Mouse (Mus musculus): ENCODE results near the gene Gm4141. TPM values are rescaled to one million over a fixed set of nuclear protein-coding genes. Genes with fewer than 3 reads are reported as not detected.
"Not testable (repeated sequence)": the region's sequence is repeated elsewhere in the genome, so short reads cannot be mapped to it uniquely, and the experiment has no call there.

The Gm4141 gene
- polyA plus RNA-seq (2015; fragmentation: Nextera tagmentation; extraction: Ambion mirVana) = not detected in 2 replicates

- not testable (repeated sequence) for H3K4me2 ChIP-seq (ENCODE audit: low read depth, low read length); ATAC-seq (replicated peaks; ENCODE audit: extremely low read depth, insufficient read depth, low FRiP score); H3K9me3 ChIP-seq (replicated peaks; ENCODE audit: control insufficient read depth, low read length); H3K4me3 ChIP-seq (ENCODE audit: low read length); H3K27ac ChIP-seq (ENCODE audit: low read length); H3K9ac ChIP-seq (ENCODE audit: low read length); H3K27me3 ChIP-seq (ENCODE audit: control insufficient read depth, insufficient read depth, low read length); H3K4me1 ChIP-seq (ENCODE audit: control insufficient read depth, insufficient read depth, low read length); H3K36me3 ChIP-seq (ENCODE audit: control insufficient read depth, insufficient read depth)
- no CpG with 5 or more reads among the region's 3 CpGs for WGBS
These were observed at the start of gene Gm4141 for GRCm38 (mm10) chr7:20576141-20576540. Gene Gm4141, minus strand, starts transcription at chr7:20576241.

GRCm38 (mm10) chr7:20598921-20599320, 22.9 kb upstream of the Gm4141 start, which contains the start of gene Gm4513:
Gene Gm4513, minus strand, starts transcription at chr7:20599021.
- H3K9ac ChIP-seq (ENCODE audit: low read length); H3K27ac ChIP-seq (ENCODE audit: low read length); ATAC-seq (replicated peaks; ENCODE audit: extremely low read depth, insufficient read depth, low FRiP score); H3K9me3 ChIP-seq (replicated peaks; ENCODE audit: control insufficient read depth, low read length); H3K4me1 ChIP-seq (ENCODE audit: control insufficient read depth, insufficient read depth, low read length); H3K36me3 ChIP-seq (ENCODE audit: control insufficient read depth, insufficient read depth); H3K27me3 ChIP-seq (ENCODE audit: control insufficient read depth, insufficient read depth, low read length); H3K4me2 ChIP-seq (ENCODE audit: low read depth, low read length); H3K4me3 ChIP-seq (ENCODE audit: low read length): not testable (repeated sequence)
- WGBS = 62% methylated on average over 3 of the region's 5 CpGs

DNA sequence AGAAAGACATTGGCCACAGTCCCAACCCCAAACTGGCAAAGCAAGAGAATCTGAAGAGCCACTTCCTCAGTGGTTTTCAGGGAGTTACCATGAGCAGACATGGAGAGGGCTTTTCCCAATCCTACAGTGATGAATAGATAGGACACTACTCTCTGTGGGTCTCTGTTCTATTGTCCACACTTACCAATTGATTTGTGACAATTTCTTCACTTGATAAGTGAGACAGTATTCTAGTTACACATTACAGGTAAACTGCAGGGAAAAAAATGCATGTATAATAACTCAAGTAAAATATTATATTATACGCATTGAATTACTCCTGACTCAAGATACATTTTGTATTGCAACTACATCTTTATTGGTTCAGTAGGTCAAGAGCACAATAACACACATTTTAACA, 30.4 kb downstream of the Gm4141 start, which contains the start of gene Gm5726:
Gene Gm5726 (minus strand): TSS at position 101 of the 400 bp plus-strand sequence.
- not testable (repeated sequence) for H3K4me1 ChIP-seq (ENCODE audit: control insufficient read depth, insufficient read depth, low read length); H3K9me3 ChIP-seq (replicated peaks; ENCODE audit: control insufficient read depth, low read length); H3K9ac ChIP-seq (ENCODE audit: low read length); H3K36me3 ChIP-seq (ENCODE audit: control insufficient read depth, insufficient read depth); ATAC-seq (replicated peaks; ENCODE audit: extremely low read depth, insufficient read depth, low FRiP score); H3K27me3 ChIP-seq (ENCODE audit: control insufficient read depth, insufficient read depth, low read length); H3K4me3 ChIP-seq (ENCODE audit: low read length); H3K4me2 ChIP-seq (ENCODE audit: low read depth, low read length); H3K27ac ChIP-seq (ENCODE audit: low read length)
- no CpG with 5 or more reads among the region's 1 CpGs for WGBS

DNA sequence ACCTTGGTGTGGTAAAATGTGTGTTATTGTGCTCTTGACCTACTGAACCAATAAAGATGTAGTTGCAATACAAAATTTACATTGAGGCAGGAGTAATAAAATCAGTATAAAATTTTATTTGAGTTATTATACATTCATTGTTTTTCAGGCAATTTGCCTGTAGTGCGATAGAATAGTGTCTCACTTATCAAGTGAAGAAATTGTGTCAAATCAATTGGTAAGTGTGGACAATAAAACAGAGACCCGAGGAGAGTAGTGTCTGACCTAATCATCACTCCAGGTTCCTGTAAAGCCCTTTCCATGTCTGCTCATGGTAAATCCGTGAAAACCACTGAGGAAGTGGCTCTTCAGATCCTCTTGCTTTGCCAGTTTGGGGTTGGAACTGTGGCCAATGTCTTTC, 42.5 kb downstream of the Gm4141 start, which contains the start of gene Vmn1r104:
Gene Vmn1r104 (plus strand): TSS at position 301 of the 400 bp plus-strand sequence.
- not testable (repeated sequence) for H3K4me2 ChIP-seq (ENCODE audit: low read depth, low read length); H3K4me3 ChIP-seq (ENCODE audit: low read length); H3K27me3 ChIP-seq (ENCODE audit: control insufficient read depth, insufficient read depth, low read length); H3K9ac ChIP-seq (ENCODE audit: low read length); H3K27ac ChIP-seq (ENCODE audit: low read length); ATAC-seq (replicated peaks; ENCODE audit: extremely low read depth, insufficient read depth, low FRiP score); H3K36me3 ChIP-seq (ENCODE audit: control insufficient read depth, insufficient read depth); H3K9me3 ChIP-seq (replicated peaks; ENCODE audit: control insufficient read depth, low read length); H3K4me1 ChIP-seq (ENCODE audit: control insufficient read depth, insufficient read depth, low read length)
- no CpG with 5 or more reads among the region's 3 CpGs for WGBS

Other genes starting within 250 kb of the Gm4141 start
- gene Gm4133, start 242.2 kb downstream of the Gm4141 start, polyA plus RNA-seq (2015; fragmentation: Nextera tagmentation; extraction: Ambion mirVana) = not detected in 2 replicates
- gene Gm5728, start 200.8 kb downstream of the Gm4141 start, polyA plus RNA-seq (2015; fragmentation: Nextera tagmentation; extraction: Ambion mirVana) = not detected in 2 replicates
- gene Vmn1r100, start 158.3 kb downstream of the Gm4141 start, polyA plus RNA-seq (2015; fragmentation: Nextera tagmentation; extraction: Ambion mirVana) = not detected in 2 replicates
- not detected in 2 replicates for gene Vmn1r101, start 133.6 kb downstream of the Gm4141 start, polyA plus RNA-seq (2015; fragmentation: Nextera tagmentation; extraction: Ambion mirVana)
- not detected in 2 replicates for gene Gm10670, start 101.3 kb downstream of the Gm4141 start, polyA plus RNA-seq (2015; fragmentation: Nextera tagmentation; extraction: Ambion mirVana)
- gene Vmn1r103, start 65.7 kb downstream of the Gm4141 start, polyA plus RNA-seq (2015; fragmentation: Nextera tagmentation; extraction: Ambion mirVana) = not detected in 2 replicates
- not detected in 2 replicates for gene Vmn1r104, start 42.4 kb downstream of the Gm4141 start, polyA plus RNA-seq (2015; fragmentation: Nextera tagmentation; extraction: Ambion mirVana)
- not detected in 2 replicates for gene Gm5726, start 30.5 kb downstream of the Gm4141 start, polyA plus RNA-seq (2015; fragmentation: Nextera tagmentation; extraction: Ambion mirVana)
- gene Gm4513, start 22.8 kb upstream of the Gm4141 start, polyA plus RNA-seq (2015; fragmentation: Nextera tagmentation; extraction: Ambion mirVana) = not detected in 2 replicates
- not detected in 2 replicates for gene Vmn1r107, start 92.7 kb upstream of the Gm4141 start, polyA plus RNA-seq (2015; fragmentation: Nextera tagmentation; extraction: Ambion mirVana)
- not detected in 2 replicates for gene Vmn1r111, start 127.0 kb upstream of the Gm4141 start, polyA plus RNA-seq (2015; fragmentation: Nextera tagmentation; extraction: Ambion mirVana)
- gene Gm10668, start 154.4 kb upstream of the Gm4141 start, polyA plus RNA-seq (2015; fragmentation: Nextera tagmentation; extraction: Ambion mirVana) = not detected in 2 replicates
- not detected in 2 replicates for gene Vmn1r112, start 194.9 kb upstream of the Gm4141 start, polyA plus RNA-seq (2015; fragmentation: Nextera tagmentation; extraction: Ambion mirVana)
- not detected in 2 replicates for gene Vmn1r113, start 211.0 kb upstream of the Gm4141 start, polyA plus RNA-seq (2015; fragmentation: Nextera tagmentation; extraction: Ambion mirVana)
- gene Vmn1r114, start 235.9 kb upstream of the Gm4141 start, polyA plus RNA-seq (2015; fragmentation: Nextera tagmentation; extraction: Ambion mirVana) = not detected in 2 replicates

All from heart, embryonic 16.5 days (tissue).